Mouse (Mus musculus): ENCODE data around the gene Alox12.

DNA sequence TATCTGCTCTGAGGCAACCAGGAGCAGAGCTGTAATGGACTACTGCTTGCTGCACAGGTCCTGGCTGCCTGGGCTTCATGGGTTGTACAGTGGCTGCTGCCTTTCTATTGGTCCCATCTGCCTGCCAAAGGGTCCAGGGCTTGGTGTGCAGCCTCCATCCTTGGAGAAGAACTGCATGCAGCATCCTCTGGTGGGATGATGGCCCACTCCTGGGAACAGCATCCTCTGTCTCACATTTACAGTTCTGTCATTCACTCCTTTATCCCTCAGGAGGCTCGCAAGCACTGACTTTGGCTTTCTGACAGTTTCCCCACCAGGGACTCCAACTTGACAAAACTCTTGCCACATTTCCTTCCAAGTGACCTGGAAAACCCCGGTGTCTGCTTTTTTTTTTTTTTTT, 48.4 kb downstream of the Alox12 start:
- TF ChIP-seq GATA1 (IDR thresholded peaks at IDR 0.05; ENCODE audit: borderline replicate concordance, low read length): no peak
- TF ChIP-seq FLI1 (IDR thresholded peaks at IDR 0.05; ENCODE audit: low read length): no peak
